Mouse (Mus musculus): ENCODE measurements around the gene Ksr1.

Ksr1 gene

DNA sequence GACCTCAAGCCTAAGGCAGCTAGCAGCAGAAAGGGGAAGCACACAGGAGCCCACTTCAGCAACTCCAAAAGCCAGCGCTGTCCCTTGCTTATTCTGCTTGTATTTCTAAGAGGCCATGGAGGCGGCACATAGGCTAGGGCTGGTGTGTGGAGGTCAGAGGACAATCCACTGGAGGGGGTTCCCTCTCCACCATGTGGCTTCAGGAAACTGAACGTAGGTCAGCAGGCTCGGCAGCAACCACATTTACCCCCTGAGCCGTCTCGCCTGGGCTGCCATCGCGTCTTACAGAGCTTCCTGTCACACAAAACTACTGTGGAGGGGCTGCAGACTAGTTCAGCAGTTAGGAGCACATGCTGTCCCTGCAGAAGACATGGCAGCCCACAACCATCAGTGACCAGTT, 20.4 kb downstream of the Ksr1 start:
- no peak for DNase-seq (ENCODE audit: low spot score)

DNA sequence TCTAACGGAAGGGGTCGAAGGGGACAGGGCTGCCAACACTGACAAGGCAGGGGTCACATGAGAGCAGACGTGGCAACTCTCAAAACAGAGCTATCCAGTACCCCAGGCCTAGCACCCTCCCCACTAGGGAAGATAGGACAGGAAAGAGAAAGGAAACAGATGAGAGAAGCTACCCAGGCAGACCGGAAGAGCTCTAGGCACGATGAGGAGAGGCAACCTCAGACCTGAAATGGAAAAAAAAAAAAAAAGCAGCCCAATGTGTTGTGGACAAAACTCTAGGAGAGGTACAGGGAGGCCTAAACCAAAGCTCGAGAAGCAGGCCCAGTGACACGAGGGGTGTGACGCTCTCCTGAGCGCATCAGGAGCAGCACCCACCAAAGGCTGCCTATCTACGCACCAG, 23.7 kb downstream of the Ksr1 start:
- DNase-seq (ENCODE audit: low spot score) = no peak

DNA sequence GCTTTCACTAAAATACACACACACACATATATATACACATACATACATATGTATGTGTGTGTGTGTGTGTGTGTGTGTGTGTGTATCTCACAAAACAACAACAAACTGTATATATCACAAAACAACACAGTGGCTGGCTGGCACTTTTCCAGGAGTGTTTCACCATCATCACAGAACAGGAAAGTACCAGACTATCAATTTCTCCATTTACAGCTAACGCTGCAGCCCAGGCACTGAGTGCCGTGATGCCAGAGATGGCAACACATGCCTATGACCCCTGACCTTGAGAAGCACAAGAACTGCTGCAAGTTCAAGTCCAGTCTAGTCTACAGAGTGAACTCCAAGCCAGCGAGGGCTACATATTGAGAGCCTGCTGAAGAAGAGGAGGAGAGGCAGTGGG, 26.1 kb downstream of the Ksr1 start:
- no peak for DNase-seq (ENCODE audit: low spot score)

DNA sequence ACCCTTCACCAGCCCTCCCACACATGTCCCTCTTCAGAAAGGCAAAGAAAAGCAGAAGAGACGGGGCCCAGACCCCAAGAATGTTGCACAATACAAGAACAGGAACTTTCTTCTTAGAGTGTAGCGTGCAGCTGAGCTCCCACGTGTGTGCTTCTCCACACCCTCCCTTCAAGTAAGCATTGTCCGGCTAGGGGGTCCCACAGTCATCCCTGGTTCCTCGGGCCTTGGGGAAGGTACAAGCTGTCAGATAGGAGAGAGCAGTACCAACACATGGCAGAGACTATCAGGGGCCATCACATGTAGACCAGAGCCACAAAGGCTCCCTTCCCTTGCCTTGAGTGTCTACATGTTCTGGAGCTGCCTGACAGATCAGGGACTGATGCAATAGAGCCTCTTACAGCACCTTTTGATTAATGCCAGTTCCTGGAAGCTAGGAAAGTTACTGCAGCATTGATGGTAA, 27.3 kb downstream of the Ksr1 start:
- no peak for DNase-seq (ENCODE audit: low spot score)

DNA sequence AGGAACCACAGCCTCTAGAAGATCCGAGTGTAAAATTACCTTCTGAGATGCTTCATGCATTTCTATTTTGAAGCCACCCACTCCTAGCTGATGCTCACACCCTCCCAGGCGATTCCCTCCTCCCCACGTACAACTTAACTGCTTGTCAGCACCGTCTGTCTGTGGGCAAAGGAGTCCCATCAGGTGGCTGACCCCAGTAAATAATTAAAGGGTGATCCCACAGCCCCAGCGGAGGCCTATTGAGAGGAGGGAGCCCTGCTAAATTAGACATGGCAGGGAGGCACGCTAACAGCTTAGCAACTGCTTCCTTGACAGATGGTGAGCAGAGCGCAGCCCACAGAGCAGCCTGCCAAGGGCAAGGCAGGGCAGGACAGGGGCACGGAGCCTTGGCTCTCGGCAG, 29.5 kb downstream of the Ksr1 start:
- DNase-seq (ENCODE audit: low spot score) = no peak

DNA sequence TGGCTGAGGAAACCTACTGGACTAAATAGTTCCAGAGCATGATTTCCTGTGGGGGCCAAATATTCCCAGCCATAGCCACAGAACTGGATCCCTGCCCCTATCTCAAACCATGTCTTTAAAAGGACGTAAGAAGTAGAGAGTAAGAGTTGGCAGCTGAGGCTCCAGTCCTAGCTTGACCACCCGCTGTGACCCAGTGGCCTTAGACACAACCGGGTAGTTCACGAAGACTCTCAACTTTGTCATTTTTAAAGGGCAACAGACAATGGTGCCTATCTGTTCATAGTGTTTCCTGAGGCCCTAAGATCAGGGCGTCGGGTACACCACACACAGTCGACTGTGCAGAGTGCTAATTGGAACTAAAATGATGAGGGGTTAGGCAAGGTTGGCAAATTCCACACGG, 30.5 kb downstream of the Ksr1 start:
- no peak for DNase-seq (ENCODE audit: low spot score)

DNA sequence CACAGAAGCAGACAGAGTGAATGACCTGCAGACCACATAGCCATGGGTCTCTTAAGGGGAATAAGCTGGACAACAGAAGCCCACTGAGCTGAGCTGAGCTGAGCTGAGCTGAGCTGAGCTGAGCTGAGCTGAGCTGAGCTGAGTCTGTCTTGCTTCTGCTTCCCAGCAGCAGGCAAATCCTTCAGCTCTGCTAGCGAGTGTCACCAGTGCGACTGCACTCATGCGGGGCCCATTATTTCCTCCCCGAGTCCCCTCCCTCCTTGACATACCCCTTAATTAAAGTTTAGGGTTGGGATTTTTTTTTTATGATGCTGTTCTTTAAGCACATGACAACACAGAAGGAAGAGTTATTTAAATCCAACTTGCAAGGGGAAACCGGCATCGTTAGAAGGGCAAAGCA, 32.1 kb downstream of the Ksr1 start:
- no peak for DNase-seq (ENCODE audit: low spot score)

DNA sequence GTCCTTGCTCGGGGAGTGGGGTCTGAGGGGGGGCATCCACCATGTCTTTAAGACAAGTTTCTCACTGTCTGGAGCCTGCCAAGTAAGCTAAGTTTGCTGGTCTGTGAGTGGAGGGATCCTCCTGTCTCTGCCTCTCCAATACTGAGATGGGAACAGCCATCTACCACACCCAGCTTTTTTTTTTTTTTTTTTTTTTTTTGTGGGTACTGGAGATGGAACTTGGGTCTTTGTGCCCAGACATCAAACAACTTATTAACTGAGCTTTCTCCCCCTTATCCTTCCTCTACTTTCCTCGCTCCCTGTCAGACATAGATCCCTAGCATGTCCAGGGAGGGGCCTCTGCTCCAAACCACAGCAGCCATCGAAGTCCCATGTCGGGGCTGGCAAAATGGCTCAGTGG, 32.8 kb downstream of the Ksr1 start:
- DNase-seq (ENCODE audit: low spot score) = no peak

DNA sequence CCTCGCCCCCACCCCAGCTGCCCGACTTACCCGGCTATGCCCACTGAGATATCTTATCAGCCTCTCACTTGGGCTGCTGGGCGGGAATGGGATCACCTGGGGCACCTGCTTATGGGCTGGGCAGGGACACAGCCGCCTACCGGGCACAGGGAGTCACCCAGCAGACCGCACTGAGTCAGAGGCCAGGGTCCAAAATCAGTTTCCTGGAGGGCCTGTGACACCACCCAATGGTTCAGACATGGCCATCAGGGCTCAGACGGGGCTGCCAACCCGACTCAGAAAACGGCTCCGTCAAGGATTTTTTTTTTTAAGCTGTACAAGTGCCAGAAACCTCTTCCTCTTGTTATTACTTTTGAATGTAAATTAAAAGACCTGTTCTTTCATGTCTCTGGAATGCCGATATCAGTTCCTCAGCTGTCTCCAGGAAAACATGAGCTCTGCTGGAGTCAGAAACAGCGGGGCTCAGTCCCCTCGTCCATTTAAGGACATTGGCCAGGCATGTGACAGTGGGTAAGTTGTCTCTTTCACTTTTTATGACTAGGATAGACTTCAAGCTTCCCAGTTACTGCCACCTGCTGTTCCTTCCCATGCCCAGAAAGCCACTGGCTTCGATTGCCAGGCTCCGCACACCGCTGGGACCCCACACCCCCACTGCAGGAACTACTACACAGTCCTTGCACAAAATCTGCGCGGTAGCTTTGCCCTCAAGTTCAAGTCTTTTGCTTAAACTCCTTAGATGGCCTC, 33.5 kb downstream of the Ksr1 start:
- DNase-seq (ENCODE audit: low spot score) = no peak

DNA sequence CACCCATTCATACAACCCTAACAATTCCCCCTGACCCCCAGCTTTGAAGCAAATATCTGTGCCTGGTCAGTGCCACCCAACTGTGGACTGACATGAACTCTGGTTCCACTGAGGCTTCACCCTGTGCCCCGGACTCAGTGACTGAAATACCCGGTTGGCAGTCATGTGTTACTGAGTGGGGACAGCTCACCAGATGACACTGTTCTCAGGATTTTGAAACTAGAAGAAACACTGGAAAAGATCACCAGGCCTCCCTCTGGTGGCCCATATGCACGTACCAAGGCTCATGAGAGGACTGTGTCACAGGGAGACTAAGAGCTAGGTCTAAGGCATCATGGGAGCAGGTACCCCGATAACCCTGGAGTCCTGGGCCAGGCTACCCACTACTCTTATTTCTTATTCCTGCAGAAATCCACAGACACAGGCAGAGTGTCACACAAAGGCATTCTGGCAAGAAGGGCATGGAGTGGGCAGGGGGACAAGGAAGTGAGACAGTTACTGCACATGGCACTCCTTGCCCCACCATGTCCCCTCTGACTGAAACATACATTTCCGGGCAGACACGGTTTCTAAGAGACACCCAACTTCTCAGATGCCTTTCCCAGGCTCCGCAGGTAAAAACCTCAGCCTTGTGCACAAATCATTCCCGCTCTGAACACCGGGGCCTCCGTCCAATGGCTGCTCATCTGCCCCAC, 34.2 kb downstream of the Ksr1 start:
- DNase-seq (ENCODE audit: low spot score) = no peak

DNA sequence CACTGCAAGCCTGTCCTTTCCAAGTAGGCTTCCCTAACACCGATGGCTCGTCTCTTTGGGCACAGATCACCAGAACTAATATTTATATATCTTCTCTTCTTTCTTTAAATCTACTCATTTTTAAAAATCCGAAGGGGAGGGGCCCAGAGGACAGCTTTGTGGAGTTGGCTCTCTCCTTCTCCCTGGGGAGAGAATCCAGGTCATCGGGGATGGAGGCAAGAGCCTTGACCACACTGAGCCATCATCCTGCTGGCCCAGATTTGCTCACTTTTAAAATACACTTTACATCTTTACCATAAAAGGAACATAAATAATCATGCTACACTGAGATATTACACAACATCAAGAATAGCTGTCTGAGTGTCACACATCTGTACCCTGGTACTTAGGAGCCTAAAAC, 35.8 kb downstream of the Ksr1 start:
- DNase-seq (ENCODE audit: low spot score) = no peak

DNA sequence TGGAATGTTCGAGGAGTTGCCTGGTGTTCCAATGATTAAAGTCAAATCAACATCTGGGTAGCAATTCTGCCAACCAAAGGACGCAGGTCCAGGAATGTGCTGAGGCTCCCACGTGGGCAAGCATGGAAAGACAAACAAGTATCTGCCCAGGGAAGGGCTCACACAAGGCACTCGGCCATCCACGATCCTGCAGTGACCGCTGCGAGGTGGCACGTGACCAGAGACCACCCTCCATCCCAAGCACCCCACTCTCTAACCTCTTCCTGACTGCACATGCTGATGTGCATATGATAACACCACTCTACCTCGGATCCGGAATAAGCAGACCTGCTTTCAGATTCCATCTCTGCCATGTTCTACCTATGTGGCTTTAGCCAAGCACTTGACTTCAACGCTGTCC, 38.3 kb downstream of the Ksr1 start:
- peak; percentile 70 for DNase-seq (ENCODE audit: low spot score)

DNA sequence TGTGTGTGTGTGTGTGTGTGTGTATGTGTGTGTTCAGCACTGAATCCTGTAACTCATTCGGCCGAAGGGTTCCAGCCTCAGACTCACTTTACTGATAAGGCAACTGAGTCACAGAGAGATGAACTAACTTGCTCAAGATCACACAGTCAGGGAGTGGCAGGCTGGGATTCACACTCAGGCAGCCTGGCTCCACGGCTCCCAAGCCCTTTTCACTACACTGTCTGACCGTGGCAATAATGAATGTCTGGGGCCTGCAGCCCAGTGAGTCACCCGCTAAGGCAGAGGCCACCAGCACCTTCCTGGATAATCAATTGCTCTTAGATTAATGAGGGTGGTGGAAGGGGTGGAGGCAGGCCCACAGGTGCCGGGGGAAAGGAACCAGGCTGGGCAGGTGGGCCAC, 41.2 kb downstream of the Ksr1 start:
- DNase-seq (ENCODE audit: low spot score) = no peak

DNA sequence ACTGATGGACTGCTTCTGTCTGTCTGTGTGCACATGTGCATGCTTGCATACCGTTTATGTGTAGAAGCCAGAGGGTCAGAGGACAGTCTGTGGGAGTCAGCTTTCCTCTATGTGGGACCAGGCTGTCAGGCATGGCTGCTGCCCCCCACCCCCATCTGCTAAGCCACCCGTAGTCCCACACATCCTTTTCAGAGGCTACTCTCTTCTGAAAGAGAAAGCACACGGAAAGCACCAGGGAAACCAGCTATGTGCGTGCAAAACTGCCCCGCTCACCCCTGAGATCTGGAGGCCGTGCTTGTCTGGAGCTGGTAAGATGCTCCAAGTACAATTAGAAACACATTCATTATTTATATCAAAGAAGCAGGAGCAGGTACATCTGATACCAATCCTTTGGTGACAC, 41.7 kb downstream of the Ksr1 start:
- DNase-seq (ENCODE audit: low spot score) = no peak

DNA sequence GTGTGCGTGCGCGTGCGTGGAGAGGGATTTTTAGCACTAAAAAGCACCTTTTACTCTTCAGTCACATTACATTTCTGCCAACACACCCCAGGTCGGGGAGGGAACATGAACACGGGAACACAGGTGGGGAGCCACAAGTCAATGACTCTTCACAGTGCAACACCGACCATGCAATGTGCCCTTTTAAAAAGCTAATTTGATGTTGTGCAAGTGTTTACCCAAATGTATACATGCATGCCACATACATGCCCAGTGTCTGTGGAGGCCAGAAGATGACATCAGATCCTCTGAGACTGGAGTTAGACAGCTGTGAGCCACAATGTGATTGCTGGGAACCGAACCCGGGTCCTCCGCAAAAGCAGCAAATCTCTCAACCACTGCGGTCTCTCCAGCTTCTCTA, 42.1 kb downstream of the Ksr1 start:
- DNase-seq (ENCODE audit: low spot score) = no peak

DNA sequence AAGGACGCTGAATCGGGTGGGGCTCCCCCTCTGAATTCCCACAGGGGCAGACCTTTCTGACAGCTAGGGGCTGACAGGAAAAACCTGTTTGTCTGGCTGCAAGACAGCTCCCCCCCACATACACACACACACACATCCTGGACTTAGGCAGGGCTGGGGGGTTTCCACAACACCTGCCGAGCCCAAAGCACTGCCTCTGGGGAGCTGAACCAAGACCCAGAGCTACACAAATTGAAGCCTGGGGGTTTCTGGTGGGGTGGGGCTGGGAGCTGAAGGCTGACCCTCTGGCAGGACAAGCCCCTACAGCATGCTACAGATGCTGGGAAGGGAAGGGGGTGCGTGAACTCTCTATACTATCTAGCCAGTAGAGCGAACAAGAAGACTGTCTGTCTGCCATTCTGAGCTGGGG, 42.7 kb downstream of the Ksr1 start:
- no peak for DNase-seq (ENCODE audit: low spot score)

DNA sequence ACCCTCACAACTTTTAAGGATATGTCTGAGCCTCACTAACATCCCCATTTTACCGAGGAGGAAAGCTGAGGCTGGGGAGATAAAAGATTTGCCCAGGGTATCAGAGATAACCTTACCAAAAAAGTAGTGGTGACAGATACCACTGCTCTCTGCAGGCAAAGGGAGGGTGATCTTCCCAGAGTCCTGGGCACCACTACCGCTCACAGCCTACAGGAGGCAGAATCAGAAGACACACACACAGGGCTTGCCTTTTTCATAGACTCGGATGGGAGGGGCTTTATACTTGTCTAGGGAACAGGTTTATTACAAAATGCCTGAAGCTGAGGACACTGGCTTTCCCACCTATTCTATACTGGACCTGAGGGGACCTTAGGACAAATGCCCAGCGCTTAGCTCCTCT, 43.9 kb downstream of the Ksr1 start:
- no peak for DNase-seq (ENCODE audit: low spot score)

DNA sequence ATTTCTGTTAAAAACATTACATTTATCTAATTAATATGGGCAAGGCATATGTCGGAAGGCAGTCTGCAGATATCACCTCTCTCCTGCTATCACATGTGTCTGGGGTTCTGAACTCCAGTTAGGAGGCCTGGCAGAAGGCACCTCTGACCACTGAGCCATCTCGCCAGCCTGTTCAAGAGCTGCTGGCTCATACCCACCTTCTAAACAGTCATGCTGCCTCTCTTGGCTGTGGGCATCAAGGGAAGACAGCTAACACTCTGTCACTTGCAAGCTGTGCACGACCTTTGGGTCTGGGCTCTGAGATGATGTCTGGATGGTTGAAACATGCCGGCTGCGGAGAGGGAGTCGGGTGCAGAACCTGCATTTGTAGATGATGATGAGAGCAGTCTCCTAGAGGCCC, 44.6 kb downstream of the Ksr1 start:
- no peak for DNase-seq (ENCODE audit: low spot score)

DNA sequence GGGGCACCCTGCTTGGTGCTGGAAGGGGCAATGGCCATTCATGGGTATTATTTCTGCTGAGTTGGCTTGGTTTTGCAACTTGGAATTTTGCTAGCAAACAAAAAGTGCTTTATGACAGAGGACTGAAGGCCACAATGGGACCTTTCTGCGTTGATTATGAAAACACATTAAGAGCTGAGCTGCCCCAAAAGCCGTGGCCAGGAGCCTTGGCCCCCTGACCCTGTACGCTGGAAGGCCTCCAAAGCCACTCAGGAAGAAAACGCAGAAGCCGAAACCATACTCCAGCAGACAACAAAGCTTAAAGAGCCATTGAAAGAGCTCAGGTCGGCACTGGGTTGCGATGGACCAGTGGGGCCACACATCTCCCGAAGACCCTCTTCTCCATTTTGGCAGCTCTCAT, 47.2 kb downstream of the Ksr1 start:
- DNase-seq (ENCODE audit: low spot score) = peak; percentile 79

DNA sequence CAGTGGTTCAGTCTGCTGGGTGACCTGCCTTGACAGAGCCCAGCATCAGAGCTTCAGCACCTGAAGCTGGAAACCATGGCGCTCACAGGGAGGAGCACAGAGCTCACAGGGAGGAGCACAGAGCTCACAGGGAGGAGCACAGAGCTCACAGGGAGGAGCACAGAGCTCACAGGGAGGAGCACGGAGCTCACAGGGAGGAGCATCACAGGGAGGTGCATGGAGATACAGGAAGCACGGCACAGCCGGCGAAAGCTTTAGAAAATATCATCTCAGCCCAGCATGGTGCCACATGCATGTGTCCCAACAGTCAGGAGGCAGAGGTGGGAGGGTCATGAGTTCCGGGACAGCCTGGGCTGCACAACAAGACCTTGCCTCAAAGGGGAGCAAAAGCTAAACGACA, 48.5 kb downstream of the Ksr1 start:
- DNase-seq (ENCODE audit: low spot score) = no peak

DNA sequence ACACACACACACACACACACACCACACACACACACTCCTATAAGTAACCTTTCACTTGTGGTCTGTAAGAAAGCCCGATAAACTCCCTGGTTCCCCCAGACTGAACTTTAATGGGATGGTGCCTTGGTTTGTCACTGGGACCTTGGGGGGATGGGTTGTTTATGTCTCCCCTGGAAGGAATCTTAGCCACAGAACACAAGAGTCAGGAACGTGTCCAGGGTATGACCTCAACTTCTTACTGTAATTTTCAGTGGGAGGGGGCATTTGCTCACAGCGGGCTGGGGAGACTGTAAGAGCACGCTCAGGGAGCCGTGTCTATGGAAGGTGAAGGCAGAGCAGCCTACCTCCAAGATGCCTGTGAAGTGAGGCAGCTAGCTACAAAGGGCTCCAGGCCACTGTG, 49.5 kb downstream of the Ksr1 start:
- no peak for DNase-seq (ENCODE audit: low spot score)

DNA sequence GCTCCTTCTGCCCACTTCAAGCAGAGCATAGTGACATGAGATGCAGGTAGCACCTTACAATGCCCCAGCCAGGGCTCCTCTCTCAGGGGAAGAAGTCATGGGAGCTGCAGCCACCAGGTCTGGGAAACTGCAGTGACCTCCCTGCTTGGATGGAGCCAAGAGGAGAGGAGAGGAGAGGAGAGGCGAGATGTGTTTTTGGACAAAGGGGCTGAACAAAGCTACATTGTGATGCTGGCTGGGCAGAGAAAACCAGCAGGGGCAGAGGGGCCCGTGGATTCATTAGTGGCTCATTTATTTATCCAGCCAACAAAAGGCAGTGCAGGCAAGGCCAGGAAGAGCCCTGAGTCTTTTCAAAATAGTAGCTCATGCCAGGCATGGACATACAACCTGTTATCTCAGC, 50.5 kb downstream of the Ksr1 start:
- no peak for DNase-seq (ENCODE audit: low spot score)

DNA sequence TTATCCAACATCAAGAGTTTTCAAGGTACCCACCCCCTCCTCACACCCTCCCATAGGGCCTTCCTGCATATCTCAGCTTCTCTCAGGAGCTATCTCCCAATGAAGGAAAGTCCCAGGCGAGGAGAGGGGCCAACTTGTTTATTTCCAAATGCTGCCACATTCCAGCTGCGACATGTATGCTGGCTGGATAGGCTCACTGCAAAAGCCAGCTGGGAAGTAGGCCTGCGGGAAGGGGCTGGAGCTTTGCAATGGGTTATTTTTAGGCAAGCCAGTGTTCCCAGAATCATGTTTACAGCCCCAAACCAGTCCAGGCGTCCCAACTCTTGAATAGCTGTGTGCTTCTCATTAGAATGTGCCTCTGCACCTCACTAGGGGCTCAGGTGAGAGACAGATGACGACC, 51.5 kb downstream of the Ksr1 start:
- no peak for DNase-seq (ENCODE audit: low spot score)
